Mouse (Mus musculus): Measurements from ENCODE around the gene Yrdc.

Gene Yrdc

DNA sequence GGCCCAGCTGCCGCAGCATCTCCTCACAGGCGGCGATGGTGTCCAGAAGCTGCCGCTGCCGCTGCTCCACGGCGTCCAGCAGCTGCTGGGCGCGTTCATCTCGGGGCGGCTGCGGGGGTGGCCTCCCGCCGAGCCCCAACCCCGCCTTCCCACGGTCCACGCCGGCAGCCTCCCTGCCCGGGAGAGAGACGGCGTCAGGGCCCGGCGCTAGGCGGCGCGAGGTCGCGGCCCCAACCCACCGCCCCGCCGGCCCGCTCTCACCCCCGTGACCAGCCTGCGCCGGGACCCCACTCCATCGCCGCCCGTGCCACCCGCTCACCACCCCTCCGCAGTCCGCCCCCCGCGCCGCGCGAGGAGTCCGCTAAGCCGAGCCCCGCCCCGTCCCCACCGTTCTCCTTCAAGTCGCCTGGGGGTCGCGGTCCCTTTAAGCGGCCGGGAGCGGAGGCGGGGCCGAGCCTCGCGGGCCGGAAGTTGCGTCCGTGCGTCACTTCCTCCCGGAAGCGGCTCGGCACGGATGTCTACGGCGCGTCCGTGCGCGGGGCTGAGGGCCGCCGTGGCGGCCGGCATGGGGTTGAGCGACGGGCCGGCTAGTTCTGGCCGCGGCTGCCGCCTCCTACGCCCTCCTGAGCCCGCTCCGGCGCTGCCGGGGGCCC, at the start of gene Yrdc:
Gene Yrdc, plus strand, starts transcription at position 419 of the 653 bp plus-strand sequence.
- peak; percentile 82 for DNase-seq (ENCODE audit: low read depth)

DNA sequence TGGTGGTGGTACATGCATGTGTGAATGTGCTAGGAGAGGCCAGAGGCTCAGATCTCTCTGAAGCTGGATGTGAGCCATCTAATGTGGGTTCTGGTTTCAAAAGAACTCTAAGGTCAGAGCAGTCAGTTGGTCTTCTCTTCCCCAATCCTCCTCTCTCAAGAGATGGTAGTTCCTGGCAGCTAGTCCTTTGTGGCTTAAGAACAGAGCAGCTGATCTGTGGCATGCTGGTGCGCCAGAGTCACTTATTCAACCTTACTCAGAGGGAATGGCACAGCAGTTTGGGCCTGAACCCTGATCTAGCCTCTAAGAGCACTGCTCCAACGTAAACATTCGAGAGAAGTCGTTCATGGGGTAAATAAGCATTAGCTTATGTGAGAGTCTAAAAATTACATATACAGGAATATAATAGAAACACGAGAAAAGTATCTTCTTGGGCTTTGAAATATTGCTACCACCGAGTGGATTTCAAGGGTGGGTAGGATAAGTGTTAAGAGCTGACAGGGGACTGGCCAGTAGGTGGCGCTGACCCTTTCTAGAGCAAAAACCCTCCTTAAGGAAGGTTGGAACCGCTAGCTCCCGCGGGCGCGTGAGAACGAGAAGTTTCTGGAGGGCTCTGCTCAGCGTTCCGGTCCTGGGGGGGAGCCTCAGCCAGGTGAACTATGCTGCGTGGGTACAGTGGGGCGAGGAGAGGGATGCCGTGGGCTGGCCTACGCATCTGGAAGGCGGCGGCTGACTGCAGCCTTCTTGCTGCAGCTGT, 48.7 kb upstream of the Yrdc start, which contains the start of gene Mtf1:
Gene Mtf1, plus strand, starts transcription at position 553 of the 757 bp plus-strand sequence.
- peak; percentile 93 for DNase-seq (ENCODE audit: low read depth)

DNA sequence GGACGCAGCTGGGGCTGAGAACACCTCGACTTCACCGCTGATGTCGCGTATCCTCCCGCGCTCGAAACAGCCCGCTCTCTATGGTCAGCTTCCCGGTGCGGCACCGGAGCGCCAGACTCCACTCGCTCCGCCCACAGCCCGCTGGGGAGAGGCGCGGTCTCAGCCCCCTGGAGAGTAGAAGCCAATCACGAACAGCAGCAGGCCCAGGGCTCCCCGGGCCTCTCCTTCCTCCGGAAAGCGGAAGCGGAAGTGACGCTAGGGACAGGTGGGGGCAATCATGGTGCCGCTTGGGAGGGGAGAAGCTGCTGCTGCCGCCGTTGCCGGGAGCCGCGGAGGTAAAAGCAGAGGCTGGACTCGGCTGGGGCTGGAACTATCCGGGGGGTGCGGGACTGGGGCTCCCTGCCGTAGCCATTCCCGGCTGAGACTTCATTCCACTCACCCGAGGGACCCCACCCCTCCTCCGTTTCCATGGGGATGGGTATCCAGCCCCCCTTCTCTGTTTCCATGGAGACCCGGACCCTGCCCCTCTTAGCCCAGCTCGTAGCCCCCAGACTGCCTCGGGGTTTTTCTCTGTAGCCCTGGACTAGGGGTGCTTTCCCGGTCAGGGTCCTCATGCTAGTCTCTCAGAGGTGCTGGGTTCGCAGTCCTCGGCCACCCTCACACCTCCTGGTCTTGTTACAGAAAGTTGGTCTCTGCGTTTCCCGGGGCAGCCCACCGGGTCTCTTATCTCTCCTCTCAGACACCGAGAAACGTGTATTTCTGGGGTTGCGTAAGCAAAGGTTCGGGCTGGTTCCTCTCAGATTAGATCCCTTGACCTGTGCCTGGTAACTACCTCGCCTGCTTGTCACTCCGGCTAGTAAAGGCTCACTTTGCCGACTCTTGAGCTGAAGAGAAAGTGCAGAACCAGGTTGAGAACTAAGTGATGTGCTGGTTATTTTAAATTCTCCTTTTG, 47.9 kb upstream of the Yrdc start:
- DNase-seq (ENCODE audit: low read depth), result peak; percentile 98

DNA sequence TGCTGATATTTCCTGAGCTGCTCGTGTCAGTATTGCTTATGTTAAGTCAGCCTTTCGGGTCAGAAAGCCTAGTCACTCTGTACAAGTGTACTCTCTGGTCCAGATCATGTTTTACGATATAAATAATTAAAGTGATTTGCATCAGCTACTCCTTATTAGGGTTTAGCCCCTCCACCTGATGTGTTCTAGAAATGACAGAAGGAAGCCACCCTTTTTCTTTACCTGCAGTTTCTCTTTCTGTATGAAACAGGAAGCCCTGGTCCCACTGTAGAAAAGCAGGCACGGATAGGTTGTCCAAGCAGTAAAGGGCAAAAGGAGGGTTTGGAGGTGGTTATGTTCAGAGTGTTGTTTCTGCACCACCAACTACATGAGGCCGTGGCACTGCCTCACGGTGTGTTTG, 47.1 kb upstream of the Yrdc start:
- DNase-seq (ENCODE audit: low read depth), result peak; percentile 25

DNA sequence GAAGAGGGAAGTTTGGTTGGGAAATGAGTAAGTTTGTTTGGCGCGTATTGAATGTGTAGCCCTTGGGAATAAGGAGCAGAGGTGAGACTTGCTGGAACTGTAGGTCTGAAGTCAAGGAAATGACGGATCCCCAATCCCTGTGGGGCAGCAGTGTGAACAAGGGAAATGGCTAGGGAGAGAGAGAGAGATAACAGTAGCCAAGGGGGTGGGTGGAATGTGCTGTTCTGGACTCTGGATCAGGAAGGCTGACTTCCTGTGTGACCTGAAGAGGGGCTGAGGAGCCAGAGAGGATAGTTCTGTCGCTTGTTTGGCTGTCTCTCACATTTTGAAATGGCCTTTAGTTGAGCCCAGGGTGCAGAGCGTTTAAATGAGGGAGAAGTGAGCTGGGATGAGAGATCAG, 42.0 kb upstream of the Yrdc start:
- no peak for DNase-seq (ENCODE audit: low read depth)

DNA sequence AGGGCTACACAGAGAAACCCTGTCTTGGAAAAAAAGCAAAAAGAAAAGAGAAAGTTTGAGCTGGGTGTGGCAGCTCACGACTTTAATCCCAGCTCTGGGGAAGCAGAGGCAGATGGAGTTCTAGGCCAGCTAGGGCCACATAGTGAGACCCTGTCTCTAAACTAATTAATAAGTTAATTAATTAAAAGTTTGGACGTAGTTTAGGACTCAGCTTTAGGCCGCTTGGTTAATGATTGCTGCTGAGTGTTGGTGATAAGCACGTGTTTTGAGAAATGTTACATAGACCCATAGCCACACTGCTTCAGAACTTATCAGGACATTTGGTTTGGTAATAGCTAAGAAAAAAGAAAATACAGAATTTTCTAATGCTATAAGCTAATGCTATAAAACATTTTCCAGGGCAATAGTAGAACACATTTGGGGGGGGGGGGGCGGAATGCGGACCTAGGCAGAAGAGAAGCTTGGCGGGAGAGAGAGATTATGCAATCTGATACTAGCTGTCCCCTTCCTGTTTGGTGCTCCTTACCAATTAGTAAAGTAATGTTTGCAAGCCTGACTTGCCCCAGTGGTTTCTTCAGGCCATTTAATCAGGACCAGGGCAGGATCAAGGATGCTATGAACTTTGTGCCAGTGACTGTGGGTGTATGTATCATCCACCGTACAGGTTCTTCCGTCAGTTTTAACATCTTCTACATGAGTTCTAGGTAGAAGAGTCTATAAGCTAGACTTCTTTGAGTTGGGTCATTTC, 41.2 kb upstream of the Yrdc start:
- no peak for DNase-seq (ENCODE audit: low read depth)

DNA sequence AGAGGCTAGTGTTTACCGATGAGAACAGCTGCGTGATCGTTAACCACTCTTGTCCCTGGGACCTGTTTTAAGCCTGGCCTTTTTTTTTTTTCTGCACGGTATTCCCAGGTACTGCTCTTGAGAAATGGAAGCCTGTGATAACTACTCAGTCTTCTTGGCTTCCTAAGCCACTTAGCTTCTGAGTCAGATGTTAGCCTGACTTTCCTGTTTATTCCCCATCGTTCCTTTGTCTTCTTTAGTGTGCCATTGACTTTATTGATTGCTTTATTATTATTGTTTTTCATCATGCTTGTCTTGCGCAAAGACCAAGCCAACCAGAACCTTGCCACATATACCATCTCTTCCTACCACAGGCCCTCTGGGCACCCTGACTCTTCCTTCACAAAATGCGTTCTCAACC, 40.4 kb upstream of the Yrdc start:
- no peak for DNase-seq (ENCODE audit: low read depth)

DNA sequence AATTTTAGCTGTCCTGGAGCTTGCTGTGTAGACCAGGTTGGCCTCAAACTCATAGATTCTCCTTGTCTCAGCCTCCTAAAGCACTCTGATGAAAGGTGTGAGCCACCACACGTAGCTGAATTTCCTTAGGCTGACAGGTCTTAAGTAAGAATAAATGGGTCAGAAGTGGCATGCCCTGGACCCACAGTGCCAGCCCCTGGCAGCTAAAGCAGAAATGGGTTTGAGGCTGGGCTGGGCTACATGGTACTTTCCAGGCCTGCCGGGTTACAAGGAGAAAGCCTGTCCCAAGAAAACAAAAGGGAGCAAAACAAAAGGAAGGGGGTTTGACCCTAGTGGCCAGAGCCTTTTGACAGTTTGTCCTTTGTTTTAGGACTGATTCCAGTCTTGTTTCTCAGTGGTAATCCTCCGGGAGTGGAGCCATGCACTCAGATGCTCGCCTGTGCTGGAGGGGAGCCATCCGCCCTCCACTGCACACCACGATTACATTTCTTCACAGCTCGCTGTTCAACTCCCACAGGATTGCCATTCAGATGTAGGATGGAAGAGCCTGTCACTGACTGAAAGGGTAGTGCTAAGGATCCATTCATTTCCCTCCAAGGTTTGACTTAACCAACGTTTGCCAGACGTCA, 39.0 kb upstream of the Yrdc start:
- no peak for DNase-seq (ENCODE audit: low read depth)

DNA sequence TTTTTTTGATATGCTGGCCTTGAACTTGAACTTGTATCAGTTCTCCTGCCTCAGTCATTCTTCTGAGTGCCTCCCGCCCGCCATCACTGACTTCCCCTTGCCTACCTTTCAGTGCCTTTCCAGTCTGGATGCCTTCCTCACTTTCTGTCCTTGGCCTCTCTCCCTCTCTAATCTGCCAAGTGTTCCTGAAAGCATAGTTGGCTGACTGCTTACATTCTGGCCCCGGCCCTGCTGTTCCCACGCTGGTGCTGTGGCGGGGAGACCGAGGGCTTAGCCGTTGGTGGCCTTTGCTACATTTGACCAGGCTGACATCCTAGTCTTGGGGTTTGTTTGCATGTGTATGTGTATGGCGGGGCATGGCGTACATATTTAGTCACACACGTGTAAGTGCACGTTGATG, 34.6 kb upstream of the Yrdc start:
- DNase-seq (ENCODE audit: low read depth), result no peak

DNA sequence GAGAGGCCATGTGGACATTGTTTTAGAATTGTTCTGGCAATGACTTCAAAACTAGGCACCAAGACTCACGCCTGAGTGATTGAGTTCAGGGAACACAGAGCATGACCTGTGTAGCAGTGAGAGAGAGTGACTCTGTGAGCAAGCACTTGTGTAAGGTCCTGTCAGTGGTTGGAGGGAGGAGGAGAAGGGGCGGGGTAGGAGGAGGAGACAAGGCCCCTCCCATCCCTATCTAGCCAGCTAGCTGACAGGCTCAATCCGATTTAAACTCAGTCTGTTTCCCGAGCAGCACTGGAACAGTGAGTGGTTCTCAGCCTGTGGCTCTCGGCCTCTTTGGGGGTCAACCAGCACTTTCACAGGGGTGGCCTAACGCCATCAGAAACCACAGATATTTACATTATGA, 32.7 kb upstream of the Yrdc start:
- DNase-seq (ENCODE audit: low read depth), result peak; percentile 60

DNA sequence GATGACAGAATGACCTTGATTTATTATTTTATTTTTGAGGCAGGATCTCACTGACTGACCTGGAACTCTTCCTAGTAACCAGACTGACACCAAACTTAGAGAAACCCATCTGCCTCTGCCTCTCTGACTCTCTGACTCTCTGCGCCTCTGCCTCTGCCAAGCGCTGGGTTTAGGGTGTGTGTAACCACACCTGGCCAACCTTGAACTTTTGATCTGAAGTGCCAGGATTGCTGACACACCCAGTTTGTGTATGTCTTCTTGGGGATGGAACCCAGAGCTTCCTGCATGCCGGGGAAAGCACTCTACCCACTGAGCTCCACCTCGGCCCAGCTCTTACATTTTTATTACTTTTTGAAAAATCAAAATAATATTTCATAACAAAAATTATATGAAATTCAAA, 31.6 kb upstream of the Yrdc start:
- DNase-seq (ENCODE audit: low read depth), result no peak

DNA sequence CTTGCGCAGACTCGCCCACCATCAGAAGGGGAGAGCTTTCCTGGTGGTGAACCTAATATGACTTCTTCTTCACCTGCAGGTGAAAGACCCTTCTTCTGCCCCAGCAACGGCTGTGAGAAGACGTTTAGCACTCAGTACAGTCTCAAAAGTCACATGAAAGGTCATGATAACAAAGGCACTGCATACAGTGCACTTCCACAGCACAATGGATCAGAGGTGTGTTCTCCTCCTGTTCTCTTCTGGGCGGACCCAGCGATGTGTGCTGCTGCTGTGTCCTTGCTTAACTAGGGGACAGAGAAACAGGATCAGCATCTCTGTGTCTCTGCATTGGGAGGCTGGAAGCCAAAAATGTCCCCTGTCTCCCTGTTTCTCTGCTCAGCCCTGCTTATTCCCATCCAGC, 25.5 kb upstream of the Yrdc start:
- DNase-seq (ENCODE audit: low read depth), result no peak

DNA sequence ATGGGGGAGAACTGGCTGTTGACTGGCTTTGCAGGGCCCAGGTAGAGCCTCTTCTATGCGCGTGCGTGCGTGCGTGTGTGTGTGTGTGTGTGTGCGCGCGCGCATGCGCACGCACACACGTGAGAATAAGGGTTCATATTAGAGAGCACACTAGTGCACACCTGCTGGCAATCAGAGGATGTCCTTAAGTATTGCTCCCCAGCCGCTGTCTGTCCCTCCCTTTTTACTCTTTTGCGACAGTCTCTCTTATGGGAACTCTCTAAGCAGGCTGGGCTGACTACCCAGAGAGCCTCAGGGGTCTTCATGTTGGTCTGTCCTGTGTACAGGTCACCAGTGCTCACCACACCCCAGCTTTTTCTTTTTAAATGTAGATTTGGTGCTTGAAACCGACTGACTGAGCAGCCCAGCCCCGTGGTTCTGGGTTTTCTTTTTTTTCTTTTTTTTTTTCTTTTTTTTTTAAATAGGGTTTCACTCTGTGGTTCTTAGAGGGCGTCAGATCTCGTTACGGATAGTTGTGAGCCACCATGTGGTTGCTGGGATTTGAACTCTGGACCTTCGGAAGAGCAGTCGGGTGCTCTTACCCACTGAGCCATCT, 25.0 kb upstream of the Yrdc start:
- DNase-seq (ENCODE audit: low read depth), result no peak

DNA sequence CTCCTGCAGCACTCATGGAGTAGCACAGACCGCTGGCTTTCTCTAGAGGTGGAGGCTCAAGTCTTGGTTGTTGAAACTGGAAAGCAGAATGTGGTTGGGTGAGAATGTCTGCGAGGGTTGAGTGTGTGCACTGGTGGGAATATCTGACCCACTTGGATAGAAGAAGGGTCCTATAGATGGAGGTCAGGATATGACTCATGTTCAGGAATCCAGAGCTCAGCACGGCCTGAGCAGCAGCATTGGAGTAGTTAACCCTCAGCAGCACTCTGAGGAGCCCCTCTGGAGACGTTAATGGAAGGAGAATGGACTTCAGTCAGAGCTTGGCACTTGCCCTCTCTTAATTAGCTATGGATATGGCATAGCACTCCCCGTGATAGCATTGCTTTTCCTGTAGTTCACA, 20.8 kb upstream of the Yrdc start:
- DNase-seq (ENCODE audit: low read depth), result no peak

DNA sequence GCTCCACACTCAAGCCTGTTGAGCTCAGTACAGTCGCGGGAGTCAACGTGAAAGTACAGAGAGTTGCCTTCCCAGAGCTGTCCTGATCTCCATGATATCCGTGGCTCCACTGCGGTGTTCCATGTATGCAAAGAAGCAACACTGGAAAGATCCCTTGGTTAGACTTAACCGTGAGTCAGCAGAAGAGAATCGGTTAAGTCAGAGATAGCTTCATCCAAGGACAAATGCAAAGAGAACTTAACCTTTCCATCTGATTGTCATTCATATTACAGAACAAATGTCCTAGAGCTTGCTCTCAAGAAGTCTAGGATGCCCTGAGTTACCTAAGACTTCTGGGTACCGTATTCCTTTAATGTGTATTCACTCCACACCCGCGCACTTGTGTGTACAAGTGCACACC, 17.7 kb upstream of the Yrdc start:
- no peak for DNase-seq (ENCODE audit: low read depth)

DNA sequence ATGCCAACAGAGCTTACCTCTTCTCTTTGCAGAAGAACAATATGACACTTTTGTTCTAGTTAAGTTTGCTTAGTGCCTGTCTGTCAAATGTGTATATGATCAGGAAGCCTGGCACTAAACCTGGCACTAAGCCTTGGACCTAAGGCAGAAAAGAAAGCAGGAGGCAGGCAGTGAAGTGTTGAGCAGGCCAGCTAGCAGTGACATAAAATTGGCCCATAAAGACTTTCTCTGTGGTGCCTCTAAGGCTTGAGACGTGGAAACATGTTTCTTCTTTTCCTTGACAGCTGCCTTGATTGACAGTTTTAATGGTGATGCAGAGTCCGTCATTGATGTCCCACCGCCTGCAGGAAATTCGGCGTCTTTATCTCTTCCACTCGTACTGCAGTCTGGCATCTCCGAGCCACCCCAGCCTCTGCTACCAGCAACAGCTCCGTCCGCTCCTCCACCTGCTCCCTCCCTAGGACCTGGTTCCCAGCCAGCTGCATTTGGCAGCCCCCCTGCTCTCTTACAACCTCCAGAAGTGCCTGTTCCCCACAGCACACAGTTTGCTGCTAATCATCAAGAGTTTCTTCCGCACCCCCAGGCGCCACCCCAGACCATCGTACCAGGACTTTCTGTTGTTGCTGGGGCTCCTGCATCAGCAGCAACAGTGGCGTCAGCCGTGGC, 12.3 kb upstream of the Yrdc start:
- no peak for DNase-seq (ENCODE audit: low read depth)

DNA sequence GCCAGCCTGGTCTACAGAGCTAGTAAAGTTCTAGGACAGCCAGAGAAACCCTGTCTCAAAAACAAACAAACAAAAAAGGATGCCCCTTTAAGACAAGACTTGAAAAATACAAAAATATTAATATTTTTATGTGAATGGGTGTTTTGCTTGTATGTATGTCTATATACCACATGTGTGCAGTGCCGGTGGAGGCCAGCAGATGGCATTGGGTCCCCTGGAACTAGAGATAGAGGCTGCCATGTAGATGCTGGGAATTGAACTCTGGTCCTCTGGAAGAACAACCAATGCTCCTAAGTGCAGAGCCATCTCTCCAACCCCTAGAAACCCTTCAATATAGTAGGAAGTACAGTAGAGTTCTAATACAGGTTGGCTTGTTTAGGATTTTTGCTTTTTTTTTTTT, 9.5 kb upstream of the Yrdc start:
- no peak for DNase-seq (ENCODE audit: low read depth)

DNA sequence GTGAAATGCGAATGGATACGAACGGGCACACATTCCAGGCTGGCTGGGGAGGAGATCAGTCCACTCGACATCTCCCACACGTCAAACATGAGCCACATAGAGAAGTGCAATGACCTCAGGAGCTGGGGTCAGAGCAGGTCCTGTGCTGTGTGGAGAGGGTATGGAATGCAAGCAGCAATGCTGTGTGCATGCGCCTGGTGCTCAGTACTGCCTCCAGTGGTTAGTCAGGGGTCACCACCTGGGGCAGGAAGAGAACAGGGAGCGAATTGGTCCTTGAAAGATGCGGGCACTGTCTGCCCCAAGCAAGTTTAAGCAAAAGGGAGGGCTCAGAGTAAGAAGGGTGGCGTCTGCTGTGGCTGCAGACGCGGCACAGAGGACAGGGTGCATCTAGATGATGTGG, 7.0 kb upstream of the Yrdc start:
- DNase-seq (ENCODE audit: low read depth), result peak; percentile 34

DNA sequence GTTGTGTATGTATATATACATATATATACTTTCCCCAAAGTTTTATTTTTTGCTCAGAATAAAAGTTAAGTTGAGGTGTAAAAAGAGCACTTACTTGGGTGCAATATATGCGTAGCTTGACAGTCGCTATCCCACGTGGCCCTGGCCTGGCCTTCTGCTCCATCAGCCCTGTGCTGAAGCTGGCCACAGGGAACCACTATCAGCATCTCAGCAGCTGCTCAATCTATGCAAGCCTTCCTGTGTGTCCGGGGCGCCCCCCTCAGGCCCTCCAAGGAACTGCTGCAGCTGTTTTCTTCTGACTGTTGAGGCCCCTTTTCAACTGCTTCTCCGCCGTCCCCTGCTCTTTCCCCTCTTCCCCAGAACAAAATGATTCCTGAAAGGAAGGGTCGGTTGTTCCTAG, 2.9 kb upstream of the Yrdc start:
- peak; percentile 80 for DNase-seq (ENCODE audit: low read depth)

DNA sequence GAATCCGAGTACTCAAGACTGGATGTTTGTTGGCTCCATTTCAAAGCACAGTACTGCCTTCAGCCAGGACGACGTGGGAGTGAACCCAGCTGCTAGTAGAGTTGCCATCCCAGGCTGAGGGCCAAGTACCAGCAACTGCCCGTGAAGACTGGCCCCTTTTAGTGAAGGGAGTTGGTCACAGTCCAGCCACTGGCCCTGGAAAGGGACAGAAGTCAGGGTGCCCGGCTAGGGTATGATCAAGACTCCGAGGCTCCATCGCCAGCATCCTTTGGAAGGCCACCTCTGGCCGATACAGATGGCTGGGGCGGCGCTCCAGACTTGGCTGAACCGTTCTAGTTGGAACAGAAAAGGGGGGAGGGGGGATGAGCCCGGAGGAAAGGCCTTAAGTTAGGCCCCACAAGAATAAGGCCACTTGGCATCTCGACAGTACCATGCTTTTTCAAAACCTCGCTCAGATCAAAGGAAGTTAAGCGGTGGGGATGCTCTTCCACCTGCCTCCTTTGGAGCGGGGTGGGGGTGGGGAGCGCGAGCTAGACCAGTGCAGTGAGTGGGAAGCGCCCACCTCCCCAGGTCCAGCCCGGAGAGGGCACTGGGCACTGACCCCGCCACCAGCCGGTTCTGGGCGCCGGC, 733 bp upstream of the Yrdc start:
- no peak for DNase-seq (ENCODE audit: low read depth)

Data from c-Kit-positive CD71-positive TER-119-negative erythroid progenitor cells, embryonic 14.5 days (primary cell).